15 mouse cellular contexts compared by ENCODE assay signal in genomic region chr11:104452709-104453108, GRCm38 (mm10).
"Had no signal": no experiment of that assay in that cellular context is flagged by ENCODE, and none has a peak within 500 bp of the region (broad histone marks: within the 10 kb centered on the region; RNA-seq: fewer than 3 reads in every experiment).

No protein-coding gene starts in this region.

- H3K27ac ChIP-seq: kidney, postnatal 0 days; limb, embryonic 13.5 days; midbrain, embryonic 15.5 days; neural tube, embryonic 12.5 days had no signal

- DNase-seq: kidney, adult 8-10 months; kidney, postnatal 36 days; left cerebral cortex, postnatal 4 days; lung, adult 18-20 months; lung, postnatal 36 days; retina, postnatal 1 day; right cerebral cortex, postnatal 14 days; thymus, postnatal 4 days had no signal

- H3K27me3 ChIP-seq: limb, embryonic 13.5 days; midbrain, embryonic 15.5 days; neural tube, embryonic 12.5 days had no signal

- H3K9me3 ChIP-seq: limb, embryonic 13.5 days; midbrain, embryonic 15.5 days; neural tube, embryonic 12.5 days had no signal

- H3K36me3 ChIP-seq: midbrain, embryonic 15.5 days; neural tube, embryonic 12.5 days had no signal

- H3K9ac ChIP-seq: limb, embryonic 13.5 days; midbrain, embryonic 15.5 days; neural tube, embryonic 12.5 days had no signal

- ATAC-seq: intestine, embryonic 16.5 days; lung, postnatal 0 days; midbrain, embryonic 15.5 days had no signal

- H3K4me2 ChIP-seq: limb, embryonic 13.5 days; midbrain, embryonic 11.5 days; midbrain, embryonic 15.5 days; neural tube, embryonic 12.5 days had no signal

- H3K4me1 ChIP-seq: limb, embryonic 13.5 days; neural tube, embryonic 12.5 days had no signal

- H3K4me3 ChIP-seq: limb, embryonic 13.5 days; midbrain, embryonic 15.5 days; neural tube, embryonic 12.5 days had no signal
